ENCODE assay signal across 7 mouse cellular contexts in genomic region chr8:89850209-89850796, GRCm38 (mm10).
DNase-seq lines count a peak whose midpoint lies in the region; ATAC-seq lines count a peak whose summit lies in the region.

No protein-coding gene starts in this region.

- H3K4me3 ChIP-seq in forebrain, embryonic 13.5 days: no peak overlapping the region
- H3K4me3 ChIP-seq in hindbrain, embryonic 14.5 days (replicated peaks; ENCODE audit: low read length): no peak overlapping the region
- H3K4me3 ChIP-seq in midbrain, embryonic 15.5 days: no peak overlapping the region

- H3K4me2 ChIP-seq in forebrain, embryonic 13.5 days: no peak overlapping the region
- no peak overlapping the region for H3K4me2 ChIP-seq in hindbrain, embryonic 14.5 days (replicated peaks)
- no peak overlapping the region for H3K4me2 ChIP-seq in midbrain, embryonic 15.5 days

- H3K36me3 ChIP-seq in forebrain, embryonic 13.5 days (ENCODE audit: poor library complexity, severe bottlenecking): no peaks in the 10 kb centered on the region
- no peaks in the 10 kb centered on the region for H3K36me3 ChIP-seq in hindbrain, embryonic 14.5 days (replicated peaks; ENCODE audit: control insufficient read depth, insufficient read depth)
- H3K36me3 ChIP-seq in midbrain, embryonic 15.5 days (replicated peaks): no peaks in the 10 kb centered on the region

- no peak overlapping the region for H3K9ac ChIP-seq in forebrain, embryonic 13.5 days
- H3K9ac ChIP-seq in hindbrain, embryonic 14.5 days: 0 out of 2 replicates have a peak overlapping the region, but pooled peaks have one; percentile 30
- no peak overlapping the region for H3K9ac ChIP-seq in midbrain, embryonic 15.5 days

- no peaks in the 10 kb centered on the region for H3K27me3 ChIP-seq in forebrain, embryonic 13.5 days
- H3K27me3 ChIP-seq in hindbrain, embryonic 14.5 days (ENCODE audit: control insufficient read depth, insufficient read depth, low read length): no peaks in the 10 kb centered on the region
- H3K27me3 ChIP-seq in midbrain, embryonic 15.5 days (replicated peaks): no peaks in the 10 kb centered on the region

- ATAC-seq in forebrain, embryonic 13.5 days: peak; percentile 91
- ATAC-seq in hindbrain, embryonic 14.5 days (ENCODE audit: low FRiP score): peak; percentile 86
- peak; percentile 95 for ATAC-seq in midbrain, embryonic 15.5 days (replicated peaks)

- H3K9me3 ChIP-seq in forebrain, embryonic 13.5 days (replicated peaks): no peaks in the 10 kb centered on the region
- H3K9me3 ChIP-seq in hindbrain, embryonic 14.5 days (ENCODE audit: control insufficient read depth, low read length): no peaks in the 10 kb centered on the region
- H3K9me3 ChIP-seq in midbrain, embryonic 15.5 days: no peaks in the 10 kb centered on the region

- WGBS in forebrain, embryonic 13.5 days: 46% methylated on average over 3 of the region's 3 CpGs
- WGBS in hindbrain, embryonic 14.5 days: 33% methylated on average over 3 of the region's 3 CpGs
- WGBS in midbrain, embryonic 15.5 days: 40% methylated on average over 3 of the region's 3 CpGs

- peak; percentile 38 for DNase-seq in NIH3T3 (ENCODE audit: low read depth)
- DNase-seq in c-Kit-positive CD71-negative TER-119-negative erythroid progenitor cells, embryonic 14.5 days (ENCODE audit: low read depth): peak; percentile 0
- DNase-seq in hindbrain, embryonic 14.5 days (ENCODE audit: low spot score): peak; percentile 89
- peak; percentile 65 to 75 for DNase-seq in layer of hippocampus, postnatal 36 days
- DNase-seq in B cell, adult 2 months: no peak

- no peak overlapping the region; the same call in 1 of the 2 replicates for H3K27ac ChIP-seq in forebrain, embryonic 13.5 days
- peak overlapping the region; percentile 71 for H3K27ac ChIP-seq in hindbrain, embryonic 14.5 days
- H3K27ac ChIP-seq in midbrain, embryonic 15.5 days: peak overlapping the region; percentile 81

- peaks cover 9% of the 10 kb centered on the region for H3K4me1 ChIP-seq in forebrain, embryonic 13.5 days
- H3K4me1 ChIP-seq in hindbrain, embryonic 14.5 days (replicated peaks; ENCODE audit: control insufficient read depth, insufficient read depth, low read length): peaks cover 6% of the 10 kb centered on the region; the same call in 1 of the 2 replicates
- peaks cover 8% of the 10 kb centered on the region for H3K4me1 ChIP-seq in midbrain, embryonic 15.5 days

Comparison
In these comparisons a context has a peak if more than half of its experiments do, and no peak if none do; other contexts are left out.
1. DNase-seq: peak in NIH3T3 (single experiment), c-Kit-positive CD71-negative TER-119-negative erythroid progenitor cells, embryonic 14.5 days (single experiment), hindbrain, embryonic 14.5 days (single experiment) and layer of hippocampus, postnatal 36 days (2 of 2); none in B cell, adult 2 months (0 of 2).
2. Peak in every context shown above with its lines, with median percentiles within 50 percentile points of each other: ATAC-seq.